Mouse (Mus musculus): ENCODE measurements around the gene Chat. TPM values are rescaled to one million over a fixed set of nuclear protein-coding genes. Genes with fewer than 3 reads are reported as not detected.

Chat gene
- total RNA-seq (2022) = not detected

DNA sequence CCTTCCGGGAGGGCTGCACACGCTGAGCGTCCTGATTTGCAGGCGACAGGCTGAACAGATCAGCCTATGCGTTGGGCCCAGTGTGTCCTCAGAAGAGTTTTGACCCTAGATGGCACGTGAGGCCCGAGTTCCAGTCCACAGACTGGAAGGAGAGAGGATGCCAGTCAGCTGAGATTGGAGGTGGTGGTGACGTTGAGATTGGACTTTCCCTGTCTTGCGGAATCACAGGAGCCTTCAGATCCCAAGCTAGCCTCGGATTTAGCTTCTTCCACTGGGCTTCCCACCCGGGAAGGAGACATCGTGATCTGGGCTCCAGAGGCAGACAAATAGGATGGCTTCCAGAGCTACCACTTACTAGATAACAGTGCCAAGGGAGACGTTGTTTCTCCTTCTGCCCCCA lies at the start of gene Chat:
Chat (minus strand) TSS at position 101 of the 400 bp plus-strand sequence.
- no peak for DNase-seq (ENCODE audit: low spot score in 2 of 2)

- DNase-seq (ENCODE audit: low spot score in 2 of 2) = peak; percentile 89 to 90
Measured at GRCm38 (mm10) chr14:32513336-32514032, 47.7 kb upstream of the Chat start, which contains the start of gene Ercc6. Gene Ercc6 (plus strand): TSS chr14:32513521.

GRCm38 (mm10) chr14:32512912-32513311 lies 47.1 kb upstream of the Chat start:
- no peak for DNase-seq (ENCODE audit: low spot score in 2 of 2)

- no peak for DNase-seq (ENCODE audit: low spot score in 2 of 2)
Measured at GRCm38 (mm10) chr14:32509443-32509961, 43.7 kb upstream of the Chat start.

DNA sequence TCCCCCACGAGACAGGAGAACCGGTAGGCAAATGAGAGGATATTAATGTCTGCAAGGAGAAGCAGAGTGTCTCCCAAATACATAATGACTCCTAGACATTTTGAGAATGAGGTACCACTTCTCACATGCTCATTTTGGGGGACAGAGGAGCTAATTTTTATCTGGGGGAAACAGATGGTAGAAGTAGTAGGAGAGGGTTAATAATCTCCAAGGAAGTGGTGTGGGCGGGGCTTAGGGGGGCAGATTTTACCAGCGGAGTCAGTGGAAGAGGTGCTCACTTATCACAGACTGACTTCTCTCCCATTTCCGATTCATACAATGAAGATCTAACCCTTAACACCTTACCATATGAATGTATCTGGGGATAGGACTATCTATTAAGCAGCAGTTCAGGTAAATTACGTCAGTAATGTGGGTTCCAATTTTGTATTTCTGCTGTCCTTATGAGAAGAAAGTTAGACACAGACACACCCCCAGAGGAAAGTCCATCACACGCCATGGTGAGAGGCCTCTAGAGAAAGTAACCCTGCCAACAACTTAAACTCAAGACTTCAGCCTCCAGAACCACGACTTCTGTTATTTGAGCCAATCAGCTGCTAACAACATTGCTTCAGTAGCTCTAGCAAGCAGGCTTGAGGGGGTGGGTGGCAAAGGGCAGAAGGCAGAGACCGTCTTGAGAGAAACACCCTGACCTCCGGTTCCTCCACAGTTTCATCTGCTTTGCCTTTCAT lies 42.5 kb upstream of the Chat start:
- no peak for DNase-seq (ENCODE audit: low spot score in 2 of 2)

DNA sequence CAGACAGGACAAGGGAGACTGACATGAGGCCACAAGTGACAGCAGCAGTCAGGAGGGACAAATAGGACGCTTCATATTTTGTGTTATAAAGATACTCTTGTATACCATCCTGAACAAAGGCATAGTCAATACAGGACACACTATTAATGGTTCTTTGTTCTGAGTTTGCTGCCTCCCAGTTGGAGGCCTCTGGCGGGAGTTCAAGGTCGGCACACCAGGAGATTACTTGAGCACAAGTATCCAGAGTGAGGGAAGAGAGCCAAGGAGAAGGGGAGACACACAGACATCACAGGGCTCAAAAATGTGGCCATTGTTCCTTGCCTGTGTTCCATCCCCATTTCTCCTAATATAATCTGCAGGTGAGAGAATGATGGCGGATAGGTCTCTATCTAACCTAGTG lies 41.4 kb upstream of the Chat start:
- no peak for DNase-seq (ENCODE audit: low spot score in 2 of 2)

DNA sequence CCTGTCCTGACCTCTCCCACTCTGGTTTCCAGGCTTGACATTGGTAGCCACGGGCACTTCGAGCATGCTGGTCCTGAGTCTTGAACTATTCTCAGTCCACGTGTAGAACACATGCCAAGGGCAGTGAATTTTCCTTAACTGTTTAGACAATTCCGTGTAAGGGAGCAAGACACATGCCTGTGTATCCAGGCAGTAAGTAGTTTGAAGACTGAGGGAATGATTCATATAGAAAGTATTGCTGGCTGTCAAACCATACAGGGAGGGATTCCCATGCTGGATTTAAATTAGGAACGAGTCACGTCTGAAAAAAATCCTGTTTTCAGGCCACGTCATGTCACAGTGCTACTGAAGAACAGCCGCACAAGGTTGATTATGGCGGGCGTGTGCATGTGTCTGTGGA lies 40.5 kb upstream of the Chat start:
- DNase-seq (ENCODE audit: low spot score in 2 of 2) = no peak

DNA sequence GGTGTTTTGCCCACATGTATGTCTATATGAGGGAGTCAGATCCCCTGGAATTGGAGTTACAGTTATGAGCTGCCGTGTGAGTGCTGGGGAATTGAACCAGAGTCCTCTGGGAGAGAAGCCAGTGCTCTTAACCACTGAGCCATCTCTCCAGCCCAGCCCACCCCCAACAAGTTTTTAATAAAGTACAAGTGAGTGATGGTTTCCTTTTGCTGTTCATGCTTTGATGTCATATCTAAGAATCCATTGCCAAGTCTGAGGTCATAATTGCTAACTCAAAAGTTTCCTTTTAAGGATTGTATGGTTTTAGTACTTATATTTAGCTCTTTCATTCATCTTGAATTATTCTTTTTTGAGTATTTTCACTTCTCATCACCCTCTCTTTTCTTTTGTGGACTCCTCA lies 38.1 kb upstream of the Chat start:
- DNase-seq (ENCODE audit: low spot score in 2 of 2) = no peak

DNA sequence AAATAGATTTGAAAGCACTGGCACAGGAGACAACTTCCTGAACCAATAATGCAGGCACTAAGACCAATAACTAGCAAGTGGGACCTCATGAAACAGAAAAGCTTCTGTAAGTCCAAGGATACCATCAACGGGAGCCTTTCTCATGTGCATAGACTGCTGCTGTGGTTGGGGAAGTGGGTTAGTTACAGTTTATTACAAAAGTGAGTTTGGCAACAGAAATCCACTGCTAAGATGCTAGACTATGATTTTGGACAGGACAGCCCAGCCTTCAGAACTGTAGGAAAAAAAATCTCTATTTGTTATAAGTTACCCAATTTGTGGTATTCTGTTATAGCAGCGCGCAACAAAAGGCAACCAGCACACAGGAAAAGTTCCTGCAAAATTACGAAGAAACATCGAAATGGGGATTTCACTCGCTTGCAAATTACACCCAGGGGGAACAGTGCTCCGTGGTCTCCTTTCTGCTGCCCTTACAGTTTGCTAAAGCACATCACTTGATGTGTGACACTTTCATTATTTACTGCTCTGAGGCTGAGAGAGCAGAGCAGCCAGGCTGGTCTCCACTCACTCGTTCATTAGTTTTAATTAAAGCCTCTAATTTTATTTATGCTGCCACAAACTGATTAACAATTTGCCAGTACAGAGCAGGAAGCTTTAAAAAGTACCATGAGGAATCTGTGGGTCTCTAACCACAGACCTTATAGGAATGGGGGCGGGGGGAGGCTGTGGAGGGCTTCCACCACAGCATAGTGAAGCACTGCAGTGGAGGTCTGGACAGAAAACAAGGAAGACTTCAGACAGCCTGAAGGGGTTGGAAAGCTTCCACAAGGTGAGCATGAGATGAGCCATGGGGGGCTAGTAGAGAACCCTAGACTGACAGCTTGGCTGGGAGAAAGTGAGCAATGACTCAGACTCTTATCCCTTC lies 37.2 kb upstream of the Chat start:
- DNase-seq (ENCODE audit: low spot score in 2 of 2) = no peak

- no peak for DNase-seq (ENCODE audit: low spot score in 2 of 2)
Measured at GRCm38 (mm10) chr14:32501303-32501702, 35.5 kb upstream of the Chat start.

DNA sequence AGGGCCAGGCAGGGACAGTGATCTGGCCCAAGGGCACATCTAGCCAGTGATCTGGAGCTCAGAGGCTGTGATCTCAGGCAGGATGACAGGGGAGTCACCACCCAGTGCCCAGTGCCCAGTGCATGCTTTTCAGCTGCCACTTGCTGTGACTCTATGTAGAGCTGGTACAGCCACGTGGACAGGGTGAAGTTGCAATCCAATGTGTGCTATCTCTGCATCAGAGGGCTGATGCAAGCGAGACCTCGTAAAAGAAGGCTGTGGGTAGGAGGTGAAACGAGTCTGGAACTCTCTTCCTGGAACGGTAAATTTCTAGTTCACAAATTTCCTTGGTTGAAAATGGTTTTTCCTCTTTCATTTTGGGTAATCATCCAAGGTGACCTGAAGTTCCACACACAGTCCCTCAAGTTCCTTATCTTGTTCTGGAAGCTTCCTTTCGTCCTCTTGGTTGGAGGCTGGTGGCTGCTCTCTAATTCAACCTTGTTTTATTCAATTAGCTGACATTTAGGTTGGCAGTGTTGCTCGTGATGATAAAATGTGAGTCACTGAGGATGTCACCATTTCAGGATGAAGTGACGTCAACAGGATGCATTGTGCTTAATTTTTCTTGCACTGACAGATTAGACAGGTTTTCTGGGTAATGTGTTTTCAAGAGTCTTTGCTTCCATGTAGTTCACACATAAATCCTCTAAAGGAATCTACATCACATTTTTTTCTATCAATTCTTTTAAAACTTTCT lies 30.5 kb upstream of the Chat start:
- DNase-seq (ENCODE audit: low spot score in 2 of 2) = no peak

DNA sequence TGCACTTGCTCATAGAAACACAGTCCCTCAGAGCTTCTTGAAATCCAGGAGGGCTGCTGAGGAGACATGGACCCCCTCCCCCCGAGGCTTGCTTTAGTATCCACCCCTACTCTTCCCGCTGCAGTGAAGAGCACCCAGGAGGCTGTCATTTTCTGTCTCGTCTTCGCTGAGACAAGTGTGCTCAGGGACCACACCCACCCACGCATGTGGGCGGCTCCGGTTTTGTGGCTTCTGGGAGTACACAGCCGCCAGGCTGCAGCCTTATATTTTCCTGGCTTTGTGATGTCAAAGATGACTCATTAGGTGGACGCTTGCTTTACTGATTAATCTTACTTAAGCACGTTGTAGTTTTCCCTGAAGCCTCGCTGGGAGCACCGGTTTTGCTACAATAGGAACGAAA lies 26.7 kb upstream of the Chat start:
- DNase-seq (ENCODE audit: low spot score in 2 of 2) = no peak

GRCm38 (mm10) chr14:32482061-32482460 lies 16.3 kb upstream of the Chat start:
- no peak for DNase-seq (ENCODE audit: low spot score in 2 of 2)

GRCm38 (mm10) chr14:32477581-32477980 lies 11.8 kb upstream of the Chat start:
- DNase-seq (ENCODE audit: low spot score in 2 of 2) = no peak

DNA sequence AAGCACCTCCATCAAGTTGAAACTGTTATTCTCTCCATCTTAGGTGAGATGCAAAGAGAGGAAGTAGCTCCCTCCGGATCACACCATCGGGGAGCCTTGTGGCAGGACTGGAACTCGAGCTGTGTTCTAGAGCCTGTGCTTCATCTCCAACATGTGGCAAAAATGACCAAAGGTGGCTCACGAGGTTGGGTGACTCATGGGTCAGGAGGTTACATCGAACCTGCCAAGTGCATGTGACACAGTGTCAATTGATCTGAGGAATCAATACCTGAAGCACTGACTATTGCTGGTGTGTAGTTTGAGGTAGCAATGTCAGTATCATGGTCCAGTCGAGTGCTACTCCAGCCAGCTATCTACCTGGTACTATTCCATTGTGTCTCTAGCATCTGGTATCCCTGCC lies 10.8 kb upstream of the Chat start:
- DNase-seq (ENCODE audit: low spot score in 2 of 2) = no peak

GRCm38 (mm10) chr14:32472996-32473395 lies 7.2 kb upstream of the Chat start:
- DNase-seq (ENCODE audit: low spot score in 2 of 2) = no peak

GRCm38 (mm10) chr14:32467606-32468005 lies 1.8 kb upstream of the Chat start:
- no peak for DNase-seq (ENCODE audit: low spot score in 2 of 2)

DNA sequence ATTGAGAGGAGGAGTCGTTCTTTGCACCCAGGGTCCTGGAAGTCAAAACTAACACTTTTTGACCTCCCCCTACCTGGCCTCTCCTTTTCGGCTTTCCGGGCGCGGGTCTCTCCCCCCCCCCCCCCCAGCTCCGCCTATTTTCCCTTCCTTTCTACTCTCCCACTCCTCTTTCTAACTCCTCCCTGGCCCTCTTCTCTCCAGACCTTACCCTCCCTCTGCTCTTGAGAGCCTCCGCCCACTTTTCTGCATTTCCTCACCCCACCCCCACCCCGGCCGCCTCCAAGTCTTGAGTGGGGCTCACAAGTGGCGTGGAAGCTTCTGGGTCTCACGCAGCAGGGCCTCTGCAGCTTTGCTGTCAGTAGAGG lies 301 bp downstream of the Chat start:
- DNase-seq (ENCODE audit: low spot score in 2 of 2) = no peak

DNA sequence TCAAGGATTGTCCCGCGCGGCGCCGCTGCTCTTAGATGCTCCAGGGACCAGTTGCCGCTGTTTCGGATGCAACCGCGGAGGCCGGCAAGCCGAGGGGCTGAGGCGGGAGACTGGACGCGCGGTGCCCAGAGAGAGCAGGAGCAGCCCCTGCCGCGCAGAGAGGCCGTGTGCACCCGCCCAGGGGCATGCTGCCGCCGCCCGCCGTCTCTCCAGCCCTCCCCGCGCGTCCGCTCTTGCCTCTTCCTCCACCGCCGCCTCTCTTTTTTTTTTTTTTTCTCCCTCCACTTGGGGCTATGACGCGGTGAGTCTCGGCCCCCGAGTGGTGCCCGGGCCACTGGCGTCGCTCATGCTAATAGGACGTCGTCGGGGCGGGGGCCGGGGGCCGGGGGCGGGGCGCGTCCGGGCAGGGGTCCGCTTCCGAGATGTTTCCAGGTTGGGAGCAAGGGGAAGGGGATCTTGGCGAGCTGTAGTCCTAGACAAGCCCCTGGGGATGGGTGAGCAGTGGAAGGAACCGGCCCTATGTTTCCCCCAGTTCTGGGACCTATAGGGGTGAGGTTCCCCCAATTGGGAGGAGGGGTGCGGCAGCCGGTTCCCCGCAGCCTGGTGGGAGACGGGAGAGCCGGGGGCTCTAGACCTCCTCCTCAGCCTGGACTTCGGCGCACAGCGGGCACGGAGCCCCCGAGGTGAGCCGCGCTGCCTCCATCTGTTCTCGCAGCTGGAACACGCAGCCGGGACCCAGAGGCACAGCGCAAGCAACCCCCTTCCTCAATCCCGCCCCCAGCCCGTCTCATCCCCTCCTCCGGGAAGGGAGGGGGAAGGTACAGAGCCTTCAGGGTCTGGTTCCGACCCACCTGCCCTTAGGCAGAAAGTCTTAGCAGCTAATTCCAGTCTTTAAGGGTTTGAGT lies 936 bp downstream of the Chat start, which contains the start of gene Slc18a3:
Slc18a3 (minus strand) TSS at position 250 of the 905 bp plus-strand sequence.
- no peak for DNase-seq (ENCODE audit: low spot score in 2 of 2)

All from gastrocnemius, adult 8-10 months (tissue).